Mouse (Mus musculus) midbrain, embryonic 11.5 days (tissue): ENCODE results near the gene Macf1. TPM values are rescaled to one million over a fixed set of nuclear protein-coding genes. Genes with fewer than 3 reads are reported as not detected.

ENCODE experiments used
- ATAC-seq: fragments of 200-750 bp; cut with Nextera tagmentation; 2 replicates; pipeline ENCODE4 v1.8.0; 2017; ENCODE audit warnings: moderate TSS enrichment, moderate library complexity; ENCODE audit not compliant: low FRiP score
- DNase-seq: peaks from one replicate; pipeline ENCODE4 v3.0.0; 2015; ENCODE audit warnings: low spot score; ENCODE audit errors: missing footprints
- H3K27ac ChIP-seq: fragments of 300-500 bp; sonication (generic); 2 replicates; pipeline ENCODE4 v1.5.1; 2014; ENCODE audit warnings: low read depth, low read length
- H3K27me3 ChIP-seq: fragments of 300-500 bp; sonication (generic); 2 replicates; pipeline ENCODE4 v1.6.1; 2014; ENCODE audit warnings: mild to moderate bottlenecking, low read length, moderate library complexity, mixed read lengths; ENCODE audit not compliant: control insufficient read depth, insufficient read depth
- H3K36me3 ChIP-seq: fragments of 300-500 bp; sonication (generic); 2 replicates; pipeline ENCODE4 v1.6.1; 2014; ENCODE audit warnings: mild to moderate bottlenecking, low read length, moderate library complexity, mixed read lengths; ENCODE audit not compliant: control insufficient read depth, insufficient read depth
- H3K4me1 ChIP-seq: fragments of 300-500 bp; sonication (generic); 2 replicates; pipeline ENCODE4 v1.6.1; 2014; ENCODE audit warnings: low read length; ENCODE audit not compliant: control insufficient read depth, insufficient read depth
- H3K4me2 ChIP-seq: fragments of 300-500 bp; sonication (generic); 2 replicates; pipeline ENCODE4 v1.6.1; 2014; ENCODE audit warnings: mild to moderate bottlenecking, moderate library complexity
- H3K4me3 ChIP-seq: fragments of 300-500 bp; sonication (generic); 2 replicates; pipeline ENCODE4 v1.5.1; 2014; ENCODE audit warnings: low read depth, low read length
- H3K9ac ChIP-seq: fragments of 300-500 bp; sonication (generic); 2 replicates; pipeline ENCODE4 v1.6.1; 2014; ENCODE audit warnings: low read length
- H3K9me3 ChIP-seq: fragments of 300-500 bp; sonication (generic); 2 replicates; pipeline ENCODE4 v1.6.1; 2016; ENCODE audit warnings: low read length; ENCODE audit not compliant: control insufficient read depth
- WGBS: fragments of 180-500 bp; shearing (Covaris S2); extraction: QIAGEN DNeasy Blood & Tissue Kit; methylation state at CpG from one replicate; pipeline ENCODE4 v1.1.7; 2014; 5-methylcytosine and 5-hydroxymethylcytosine counted together
- polyA plus RNA-seq: library from polyadenylated mRNA; unstranded; fragments of >200 nt; fragmentation: Nextera tagmentation; extraction: Ambion mirVana; gene quantifications from 2 replicates; pipeline ENCODE4 v1.2.1, GENCODE M21; 2014

Macf1 gene
- polyA plus RNA-seq, 1 experiment from 2014 or later: 74.6 TPM

- Histone ChIP-seq H3K36me3 (no peaks in the 10 kb centered on the region; the same call in 1 of the 2 replicates), H3K27ac (peak overlapping the region; percentile 97), H3K9ac (peak overlapping the region; percentile 92), H3K27me3 (no peaks in the 10 kb centered on the region), H3K4me1 (peaks cover 27% of the 10 kb centered on the region), H3K4me2 (peak overlapping the region; percentile 81), H3K4me3 (peak overlapping the region; percentile 77), H3K9me3 (no peaks in the 10 kb centered on the region)
- 5% methylated on average over 6 of the region's 6 CpGs for WGBS
- DNase-seq: no peak
- ATAC-seq: peak; percentile 11; the same call in 1 of the 2 replicates
These were observed 271.7 kb downstream of the Macf1 start for GRCm38 (mm10) chr4:123412528-123412878.

GRCm38 (mm10) chr4:123411732-123412527 lies 272.2 kb downstream of the Macf1 start:
- peak overlapping the region; percentile 97 for H3K27ac ChIP-seq
- H3K9me3 ChIP-seq: no peaks in the 10 kb centered on the region
- no peaks in the 10 kb centered on the region; the same call in 1 of the 2 replicates for H3K36me3 ChIP-seq
- peak overlapping the region; percentile 77 for H3K4me3 ChIP-seq
- WGBS: under 1% methylated on average over 66 of the region's 69 CpGs
- ATAC-seq (peak; percentile 98), DNase-seq (peak; percentile 99)
- H3K9ac ChIP-seq: peak overlapping the region; percentile 92
- no peaks in the 10 kb centered on the region for H3K27me3 ChIP-seq
- H3K4me1 ChIP-seq: peaks cover 31% of the 10 kb centered on the region
- H3K4me2 ChIP-seq: peak overlapping the region; percentile 81

- no peaks in the 10 kb centered on the region for H3K9me3 ChIP-seq
- DNase-seq: peak; percentile 94
- WGBS: 3% methylated on average over 36 of the region's 36 CpGs
- peak overlapping the region; percentile 77 for H3K4me3 ChIP-seq
- peak overlapping the region; percentile 81 for H3K4me2 ChIP-seq
- peak overlapping the region; percentile 97 for H3K27ac ChIP-seq
- peaks cover 37% of the 10 kb centered on the region for H3K4me1 ChIP-seq
- ATAC-seq: no peak
- no peaks in the 10 kb centered on the region; the same call in 1 of the 2 replicates for H3K36me3 ChIP-seq
- H3K9ac ChIP-seq: peak overlapping the region; percentile 92
- no peaks in the 10 kb centered on the region for H3K27me3 ChIP-seq
These were observed 273.0 kb downstream of the Macf1 start for GRCm38 (mm10) chr4:123411006-123411731.

- no peak for ATAC-seq
- H3K4me2 ChIP-seq: no peak overlapping the region
These were observed 274.4 kb downstream of the Macf1 start for GRCm38 (mm10) chr4:123409752-123410151.

GRCm38 (mm10) chr4:123409034-123409692 lies 275.0 kb downstream of the Macf1 start:
- WGBS: 94% methylated on average over 3 of the region's 3 CpGs

More at GRCm38 (mm10) chr4:123409752-123410151, 274.4 kb downstream of the Macf1 start:
- no peak for DNase-seq
- peaks cover 46% of the 10 kb centered on the region for H3K4me1 ChIP-seq
- H3K4me3 ChIP-seq: no peak overlapping the region
- H3K9me3 ChIP-seq: no peaks in the 10 kb centered on the region
- no peaks in the 10 kb centered on the region; the same call in 1 of the 2 replicates for H3K36me3 ChIP-seq
- 95% methylated on average over 1 of the region's 1 CpGs for WGBS
- no peak overlapping the region; the same call in 1 of the 2 replicates for H3K9ac ChIP-seq
- no peaks in the 10 kb centered on the region for H3K27me3 ChIP-seq
- H3K27ac ChIP-seq: no peak overlapping the region

GRCm38 (mm10) chr4:123407792-123408191 lies 276.4 kb downstream of the Macf1 start:
- Histone ChIP-seq H3K27ac (no peak overlapping the region), H3K27me3 (no peaks in the 10 kb centered on the region), H3K9ac (no peak overlapping the region), H3K4me3 (0 out of 2 replicates have a peak overlapping the region, but pooled peaks have one; percentile 1), H3K4me2 (peak overlapping the region; percentile 33), H3K9me3 (no peaks in the 10 kb centered on the region), H3K36me3 (no peaks in the 10 kb centered on the region; the same call in 1 of the 2 replicates), H3K4me1 (peaks cover 46% of the 10 kb centered on the region)
- 83% methylated on average over 6 of the region's 6 CpGs for WGBS
- DNase-seq: no peak
- ATAC-seq: no peak

More at GRCm38 (mm10) chr4:123409034-123409692, 275.0 kb downstream of the Macf1 start:
- no peak overlapping the region for H3K4me2 ChIP-seq
- no peaks in the 10 kb centered on the region for H3K9me3 ChIP-seq
- H3K27ac ChIP-seq: no peak overlapping the region
- H3K4me1 ChIP-seq: peaks cover 46% of the 10 kb centered on the region
- ATAC-seq (no peak), DNase-seq (no peak)
- H3K9ac ChIP-seq: no peak overlapping the region
- H3K4me3 ChIP-seq: no peak overlapping the region
- H3K36me3 ChIP-seq: no peaks in the 10 kb centered on the region; the same call in 1 of the 2 replicates
- no peaks in the 10 kb centered on the region for H3K27me3 ChIP-seq

GRCm38 (mm10) chr4:123404056-123404455 lies 280.1 kb downstream of the Macf1 start:
- Histone ChIP-seq H3K4me1 (peaks cover 26% of the 10 kb centered on the region), H3K9ac (no peak overlapping the region), H3K27me3 (no peaks in the 10 kb centered on the region), H3K4me2 (no peak overlapping the region), H3K27ac (no peak overlapping the region), H3K36me3 (peaks cover 3% of the 10 kb centered on the region), H3K4me3 (no peak overlapping the region), H3K9me3 (no peaks in the 10 kb centered on the region)
- DNase-seq (no peak), ATAC-seq (no peak)
- 93% methylated on average over 1 of the region's 1 CpGs for whole genome bisulfite sequencing

- 91% methylated on average over 1 of the region's 1 CpGs for WGBS
- H3K9me3 ChIP-seq: no peaks in the 10 kb centered on the region
- H3K4me3 ChIP-seq: no peak overlapping the region
- no peak overlapping the region for H3K9ac ChIP-seq
- H3K4me1 ChIP-seq: peaks cover 17% of the 10 kb centered on the region
- H3K27me3 ChIP-seq: no peaks in the 10 kb centered on the region
- ATAC-seq (no peak), DNase-seq (no peak)
- peaks cover 6% of the 10 kb centered on the region; the same call in 1 of the 2 replicates for H3K36me3 ChIP-seq
- H3K4me2 ChIP-seq: no peak overlapping the region
- no peak overlapping the region for H3K27ac ChIP-seq
These were observed 281.9 kb downstream of the Macf1 start for GRCm38 (mm10) chr4:123402244-123402643.
